Mouse (Mus musculus) neural tube, embryonic 11.5 days (tissue): Measurements from ENCODE around the gene Rilpl1. TPM values are rescaled to one million over a fixed set of nuclear protein-coding genes. Genes with fewer than 3 reads are reported as not detected.
"Not testable (repeated sequence)": the region's sequence is repeated elsewhere in the genome, so short reads cannot be mapped to it uniquely, and the experiment has no call there.

ENCODE experiments used
- ATAC-seq: fragments of 200-750 bp; cut with Nextera tagmentation; 2 replicates; pipeline ENCODE4 v1.8.0; 2017; ENCODE audit warnings: moderate number of reproducible peaks, mild to moderate bottlenecking, moderate TSS enrichment, moderate library complexity; ENCODE audit not compliant: insufficient read depth, low FRiP score, low TSS enrichment
- DNase-seq: peaks from one replicate; pipeline ENCODE4 v3.0.0-alpha.2; 2015; ENCODE audit warnings: low spot score
- H3K27ac ChIP-seq: fragments of 300-500 bp; sonication (generic); 2 replicates; pipeline ENCODE4 v1.5.1; 2014; ENCODE audit warnings: low read depth, mild to moderate bottlenecking, low read length
- H3K27me3 ChIP-seq: fragments of 300-500 bp; sonication (generic); 2 replicates; pipeline ENCODE4 v1.6.1; 2014; ENCODE audit warnings: mild to moderate bottlenecking, low read length, mixed read lengths; ENCODE audit not compliant: control insufficient read depth, insufficient read depth
- H3K36me3 ChIP-seq: fragments of 300-500 bp; sonication (generic); 2 replicates; pipeline ENCODE4 v1.6.1; 2014; ENCODE audit warnings: mild to moderate bottlenecking, low read length, moderate library complexity, mixed read lengths; ENCODE audit not compliant: control insufficient read depth, insufficient read depth
- H3K4me1 ChIP-seq: fragments of 300-500 bp; sonication (generic); 2 replicates; pipeline ENCODE4 v1.6.1; 2014; ENCODE audit warnings: low read length, mixed read lengths; ENCODE audit not compliant: control insufficient read depth, insufficient read depth
- H3K4me2 ChIP-seq: fragments of 300-500 bp; sonication (generic); 2 replicates; pipeline ENCODE4 v1.6.1; 2014; ENCODE audit warnings: low read depth, mild to moderate bottlenecking, moderate library complexity
- H3K4me3 ChIP-seq: fragments of 300-500 bp; sonication (generic); 2 replicates; pipeline ENCODE4 v1.5.1; 2014; ENCODE audit warnings: low read depth, low read length
- H3K9ac ChIP-seq: fragments of 300-500 bp; sonication (generic); 2 replicates; pipeline ENCODE4 v1.6.1; 2014; ENCODE audit warnings: mild to moderate bottlenecking, low read length
- H3K9me3 ChIP-seq: fragments of 300-500 bp; sonication (generic); 2 replicates; pipeline ENCODE4 v1.6.1; 2016; ENCODE audit warnings: low read length; ENCODE audit not compliant: control insufficient read depth
- WGBS: fragments of 180-500 bp; shearing (Covaris S2); extraction: QIAGEN DNeasy Blood & Tissue Kit; methylation state at CpG from one replicate; pipeline ENCODE4 v1.1.7; 2014; 5-methylcytosine and 5-hydroxymethylcytosine counted together
- polyA plus RNA-seq: library from polyadenylated mRNA; unstranded; fragments of >200 nt; fragmentation: Nextera tagmentation; extraction: Ambion mirVana; gene quantifications from 2 replicates; pipeline ENCODE4 v1.2.1, GENCODE M21; 2014

Gene Rilpl1
- polyA plus RNA-seq, 1 experiment from 2014 or later = 23.2 TPM

DNA sequence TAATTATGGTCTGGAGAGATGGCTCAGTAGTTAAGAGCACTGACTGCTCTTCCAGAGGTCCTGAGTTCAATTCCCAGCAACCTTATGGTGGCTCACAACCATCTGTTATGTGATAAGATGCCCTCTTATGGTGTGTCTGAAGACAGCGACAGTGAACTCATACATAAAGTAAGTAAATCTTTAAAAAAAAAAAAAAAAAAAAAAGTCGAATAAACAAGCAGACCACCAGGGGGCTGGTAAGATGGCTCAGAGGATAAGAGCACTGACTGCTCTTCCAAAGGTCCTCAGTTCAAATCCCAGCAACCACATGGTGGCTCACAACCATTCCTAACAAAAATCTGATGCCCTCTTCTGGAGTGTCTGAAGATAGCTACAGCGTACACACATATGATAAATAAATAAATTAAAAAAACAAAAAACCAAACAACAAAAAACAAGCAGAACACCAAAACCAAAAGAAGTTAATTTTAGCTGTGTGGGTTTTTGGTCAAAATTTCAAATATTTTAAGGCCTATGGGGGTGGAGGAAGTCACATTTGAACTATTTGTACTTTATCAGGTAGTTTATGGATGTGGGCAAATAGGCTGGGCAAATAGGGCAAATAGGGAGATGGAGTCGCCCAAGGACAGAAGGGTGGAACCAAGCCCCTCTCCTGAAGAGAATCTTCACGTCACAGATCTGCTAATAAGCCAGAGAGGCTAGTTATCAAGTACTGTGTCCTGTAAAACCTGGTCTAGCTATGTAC, 20.3 kb upstream of the Rilpl1 start:
- Histone ChIP-seq H3K4me2 (peak overlapping the region; percentile 75), H3K9ac (peak overlapping the region; percentile 76; the same call in 1 of the 2 replicates), H3K4me3 (peak overlapping the region; percentile 85)
- H3K27ac ChIP-seq, DNase-seq, H3K27me3 ChIP-seq, H3K36me3 ChIP-seq, H3K4me1 ChIP-seq, H3K9me3 ChIP-seq, ATAC-seq: not testable (repeated sequence)
- 42% methylated on average over 5 of the region's 5 CpGs for WGBS

DNA sequence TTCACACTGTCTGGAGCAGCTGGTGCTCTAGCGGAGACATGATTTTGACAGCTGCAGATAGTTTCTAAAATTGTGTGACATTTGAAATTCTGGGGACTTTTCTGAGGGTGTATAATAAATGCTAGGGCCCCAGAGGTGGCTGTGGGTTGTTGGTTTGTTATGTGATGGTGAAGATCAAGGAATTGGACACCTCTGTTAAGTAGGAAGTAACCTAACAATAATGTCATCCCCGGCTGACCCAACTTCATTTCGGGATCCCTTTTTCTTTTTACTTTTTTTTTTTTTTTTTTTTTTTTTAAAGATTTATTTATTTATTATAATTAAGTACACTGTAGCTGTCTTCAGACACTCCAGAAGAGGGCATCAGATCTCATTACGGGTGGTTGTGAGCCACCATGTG, 19.5 kb upstream of the Rilpl1 start:
- not testable (repeated sequence) for H3K4me2 ChIP-seq, DNase-seq, H3K9me3 ChIP-seq, H3K27ac ChIP-seq, ATAC-seq, H3K27me3 ChIP-seq, H3K4me3 ChIP-seq, H3K9ac ChIP-seq, H3K4me1 ChIP-seq
- 87% methylated on average over 4 of the region's 4 CpGs for WGBS
- peaks cover 12% of the 10 kb centered on the region for H3K36me3 ChIP-seq

DNA sequence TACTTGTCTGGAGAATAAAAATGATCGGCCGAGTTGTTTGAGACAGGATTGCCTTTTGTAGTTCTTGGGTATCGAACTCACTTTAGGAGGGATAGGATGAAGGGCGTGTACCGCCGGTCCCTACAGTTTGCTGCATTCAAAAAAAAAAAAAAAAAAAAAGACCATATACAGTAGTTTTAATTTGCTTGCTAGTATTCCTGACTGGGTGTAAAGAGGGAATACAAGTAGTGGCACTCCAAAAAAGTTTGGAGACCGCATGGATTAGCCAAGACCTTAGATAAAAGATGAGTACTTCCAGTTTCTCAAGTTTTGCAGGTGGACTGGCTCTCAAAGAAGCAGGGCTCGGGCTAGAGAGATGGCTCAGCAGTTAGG, 10.4 kb upstream of the Rilpl1 start:
- peaks cover 13% of the 10 kb centered on the region; the same call in 1 of the 2 replicates for H3K36me3 ChIP-seq

DNA sequence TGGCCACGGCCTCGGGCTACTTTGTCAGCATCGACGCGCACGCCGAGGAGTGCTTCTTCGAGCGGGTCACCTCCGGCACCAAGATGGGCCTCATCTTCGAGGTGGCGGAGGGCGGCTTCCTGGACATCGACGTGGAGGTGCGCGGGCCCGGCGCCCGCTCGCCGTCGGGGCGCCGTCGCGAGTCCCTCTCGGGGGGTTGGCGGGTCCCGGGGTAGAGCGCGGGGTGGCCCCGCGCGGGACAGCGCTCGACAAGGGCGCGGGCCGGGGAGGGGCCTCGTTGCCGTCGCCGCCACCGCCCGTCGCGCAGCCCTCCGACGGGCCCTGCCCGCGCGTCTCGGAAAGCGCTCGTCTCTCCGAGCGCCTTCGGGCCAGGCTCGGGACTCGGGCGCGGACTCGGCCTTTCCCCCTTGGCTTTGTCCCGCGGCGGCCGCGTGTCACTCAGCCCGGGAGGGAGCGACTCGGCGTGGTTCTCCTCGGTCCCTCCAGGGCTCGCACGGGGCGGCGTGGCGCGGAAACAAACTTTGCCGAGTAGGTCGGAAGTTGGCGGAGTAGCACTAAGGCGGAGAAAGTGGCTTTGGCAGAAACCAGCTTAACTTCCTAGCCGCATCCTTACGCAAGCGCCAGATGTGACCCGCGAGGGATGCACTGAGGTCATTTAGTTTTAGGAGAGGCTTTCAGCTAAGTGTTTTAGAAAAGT, 9.9 kb upstream of the Rilpl1 start:
- Histone ChIP-seq H3K9ac (peak overlapping the region; percentile 87), H3K27me3 (no peaks in the 10 kb centered on the region), H3K36me3 (peaks cover 12% of the 10 kb centered on the region; the same call in 1 of the 2 replicates), H3K4me2 (peak overlapping the region; percentile 70), H3K27ac (peak overlapping the region; percentile 56), H3K4me3 (peak overlapping the region; percentile 98), H3K9me3 (no peaks in the 10 kb centered on the region), H3K4me1 (peaks cover 5% of the 10 kb centered on the region; the same call in 1 of the 2 replicates)
- peak; percentile 54 for ATAC-seq
- DNase-seq = peak; percentile 61
- WGBS = under 1% methylated on average over 76 of the region's 89 CpGs

More for the DNA sequence above, 10.4 kb upstream of the Rilpl1 start:
- H3K27ac ChIP-seq = no peak overlapping the region
- ATAC-seq = no peak
- 15% methylated on average over 8 of the region's 8 CpGs for WGBS
- H3K4me2 ChIP-seq = peak overlapping the region; percentile 70
- H3K9me3 ChIP-seq = no peaks in the 10 kb centered on the region
- peaks cover 5% of the 10 kb centered on the region; the same call in 1 of the 2 replicates for H3K4me1 ChIP-seq
- H3K9ac ChIP-seq = peak overlapping the region; percentile 87
- DNase-seq = no peak
- H3K27me3 ChIP-seq = no peaks in the 10 kb centered on the region
- H3K4me3 ChIP-seq = peak overlapping the region; percentile 98

DNA sequence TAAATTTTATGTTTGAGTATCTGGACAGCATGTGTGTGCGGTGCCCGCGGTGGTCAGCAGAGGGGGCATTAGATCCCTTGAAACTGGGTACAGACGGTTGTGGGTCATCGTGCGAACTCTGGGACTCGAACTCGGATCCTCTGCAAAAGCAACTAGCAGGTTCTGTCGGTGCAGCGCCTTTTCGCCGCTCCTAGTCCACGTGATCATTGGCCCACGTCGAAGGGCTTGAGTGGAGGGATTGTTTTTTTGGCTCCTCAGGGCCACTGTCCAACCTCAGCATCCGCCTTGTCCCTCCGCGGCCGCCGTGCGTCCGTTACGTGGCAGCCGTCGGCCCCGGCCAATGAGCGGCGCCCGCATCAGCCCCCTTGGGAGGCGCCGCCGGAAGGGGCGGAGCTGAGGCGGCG, 9.2 kb upstream of the Rilpl1 start, which contains the start of gene Tmed2:
Tmed2 (plus strand) TSS at position 313 of the 404 bp plus-strand sequence.
- H3K4me3 ChIP-seq = peak within 1 kb of the TSS; percentile 98

DNA sequence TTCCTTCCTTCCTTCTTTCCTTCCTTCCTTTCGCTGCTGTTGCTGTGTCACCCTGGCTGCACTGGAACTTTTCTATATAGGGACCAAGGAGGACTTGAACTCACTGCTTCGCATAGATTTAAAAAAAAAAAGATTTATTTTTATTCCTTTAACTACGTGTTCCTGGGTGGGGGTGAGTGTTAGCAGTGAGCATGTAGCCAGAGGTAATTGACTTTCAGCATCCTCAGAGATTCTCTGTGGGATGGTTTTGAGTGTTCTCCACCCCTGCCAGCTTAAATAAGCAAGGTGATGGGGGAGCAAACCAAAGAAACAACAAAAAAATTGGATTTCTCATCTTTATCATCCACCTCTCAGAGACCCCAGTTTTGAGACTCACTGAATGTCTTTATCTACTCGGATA, 8.7 kb upstream of the Rilpl1 start:
- peak overlapping the region; percentile 98 for H3K4me3 ChIP-seq

More for the DNA sequence above, 9.2 kb upstream of the Rilpl1 start, which contains the start of gene Tmed2:
- ATAC-seq = peak; percentile 95
- DNase-seq = peak; percentile 97
- peak within 1 kb of the TSS; percentile 70 for H3K4me2 ChIP-seq
- WGBS = under 1% methylated on average over 35 of the region's 35 CpGs
- peak within 1 kb of the TSS; percentile 56 for H3K27ac ChIP-seq
- no peaks in the 10 kb centered on the region for H3K9me3 ChIP-seq
- H3K4me1 ChIP-seq = peaks cover 5% of the 10 kb centered on the region; the same call in 1 of the 2 replicates
- no peaks in the 10 kb centered on the region for H3K27me3 ChIP-seq
- peak within 1 kb of the TSS; percentile 87 for H3K9ac ChIP-seq
- H3K36me3 ChIP-seq = peaks cover 10% of the 10 kb centered on the region; the same call in 1 of the 2 replicates

DNA sequence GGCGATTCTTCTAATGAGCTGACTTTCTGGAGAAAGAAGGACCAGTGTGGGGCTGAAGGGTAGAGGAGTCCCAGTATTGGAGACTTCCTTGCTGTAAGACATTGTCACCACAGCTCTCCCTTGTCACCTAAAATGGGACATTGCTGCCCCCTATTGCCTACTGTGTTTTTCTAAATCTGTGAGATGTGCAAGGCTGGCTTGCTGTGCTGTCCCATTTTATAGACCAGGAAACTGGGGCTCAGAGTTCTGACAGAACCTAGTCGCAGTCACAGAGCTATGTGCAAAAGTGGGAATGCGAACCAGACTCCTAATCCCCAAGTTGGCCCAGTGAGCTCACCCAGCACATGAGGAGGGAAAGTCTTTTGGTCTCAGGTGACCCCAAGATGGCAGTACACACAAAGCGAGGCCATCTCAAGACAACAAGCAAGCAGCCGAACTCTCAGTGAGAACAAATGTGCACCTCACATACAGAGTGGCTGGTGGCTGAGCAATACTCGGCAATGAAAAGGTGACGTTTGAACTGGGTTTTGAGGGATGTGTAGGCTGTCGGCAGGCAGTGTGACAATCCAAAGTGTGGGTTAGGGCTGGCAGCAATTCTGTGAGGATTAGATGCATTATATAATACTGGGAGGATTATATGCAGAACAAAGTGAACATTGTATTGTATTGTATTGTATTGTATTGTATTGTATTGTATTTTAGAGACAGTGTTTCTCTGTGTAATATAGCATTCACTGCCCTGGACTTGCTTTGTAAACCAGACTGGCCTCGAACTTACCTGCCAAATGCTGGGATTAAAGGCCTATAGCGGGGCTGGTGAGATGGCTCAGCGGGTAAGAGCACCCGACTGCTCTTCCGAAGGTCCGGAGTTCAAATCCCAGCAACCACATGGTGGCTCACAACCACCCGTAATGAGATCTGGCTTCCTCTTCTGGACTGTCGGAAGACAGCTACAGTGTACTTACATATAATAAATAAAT, 7.9 kb upstream of the Rilpl1 start:
- WGBS = 84% methylated on average over 15 of the region's 16 CpGs
- ATAC-seq (no peak), DNase-seq (peak; percentile 9)
- Histone ChIP-seq H3K9me3 (no peaks in the 10 kb centered on the region), H3K27me3 (no peaks in the 10 kb centered on the region), H3K4me2 (no peak overlapping the region), H3K9ac (no peak overlapping the region), H3K36me3 (peaks cover 3% of the 10 kb centered on the region; the same call in 1 of the 2 replicates), H3K27ac (no peak overlapping the region), H3K4me3 (no peak overlapping the region), H3K4me1 (peaks cover 5% of the 10 kb centered on the region; the same call in 1 of the 2 replicates)

More for the DNA sequence above, 8.7 kb upstream of the Rilpl1 start:
- ATAC-seq (no peak), DNase-seq (peak; percentile 4)
- H3K9me3 ChIP-seq = no peaks in the 10 kb centered on the region
- H3K27me3 ChIP-seq = no peaks in the 10 kb centered on the region
- H3K4me2 ChIP-seq = peak overlapping the region; percentile 25; the same call in 1 of the 2 replicates
- no peak overlapping the region for H3K9ac ChIP-seq
- peaks cover 5% of the 10 kb centered on the region; the same call in 1 of the 2 replicates for H3K4me1 ChIP-seq
- WGBS = 79% methylated on average over 4 of the region's 4 CpGs
- H3K27ac ChIP-seq = peak overlapping the region; percentile 23; the same call in 1 of the 2 replicates
- H3K36me3 ChIP-seq = peaks cover 9% of the 10 kb centered on the region; the same call in 1 of the 2 replicates

DNA sequence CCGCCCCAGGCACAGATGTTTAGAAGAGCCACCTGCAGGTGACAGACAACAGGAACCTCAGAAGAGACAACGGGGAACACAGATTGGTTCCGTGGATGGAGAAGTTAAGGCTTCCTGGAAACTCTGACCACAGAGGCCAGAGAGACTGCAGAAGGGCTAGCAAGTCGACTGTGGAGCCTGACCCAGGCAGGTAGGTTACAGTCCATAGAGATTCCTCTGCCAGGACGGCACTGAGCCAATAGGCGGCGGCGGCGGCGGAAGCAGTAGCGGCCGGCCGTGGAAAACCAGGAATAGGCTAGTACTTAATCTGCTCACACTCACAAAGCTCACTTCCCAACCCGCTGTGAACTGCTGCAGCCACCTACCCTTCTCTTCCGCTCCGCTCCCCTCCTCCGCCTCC, 5.6 kb upstream of the Rilpl1 start:
- peak overlapping the region; percentile 31 for H3K4me2 ChIP-seq
- H3K27me3 ChIP-seq = no peaks in the 10 kb centered on the region
- WGBS = 4% methylated on average over 17 of the region's 17 CpGs
- DNase-seq = peak; percentile 35
- H3K4me1 ChIP-seq = peaks cover 4% of the 10 kb centered on the region; the same call in 1 of the 2 replicates
- no peak for ATAC-seq
- no peaks in the 10 kb centered on the region for H3K9me3 ChIP-seq
- H3K9ac ChIP-seq = peak overlapping the region; percentile 22; the same call in 1 of the 2 replicates
- no peaks in the 10 kb centered on the region for H3K36me3 ChIP-seq
- no peak overlapping the region for H3K27ac ChIP-seq
- peak overlapping the region; percentile 6; the same call in 1 of the 2 replicates for H3K4me3 ChIP-seq
